Mouse (Mus musculus) embryonic facial prominence, embryonic 12.5 days (tissue): Measurements from ENCODE around the gene Cryz. TPM values are rescaled to one million over a fixed set of nuclear protein-coding genes. Genes with fewer than 3 reads are reported as not detected.

Source experiments
- ATAC-seq: fragments of 200-750 bp; cut with Nextera tagmentation; 2 replicates; pipeline ENCODE4 v1.8.0; 2017; ENCODE audit not compliant: insufficient number of reproducible peaks, insufficient read depth, low FRiP score, low TSS enrichment
- H3K27ac ChIP-seq: fragments of 300-500 bp; sonication (generic); 2 replicates; pipeline ENCODE4 v1.5.1; 2016; ENCODE audit warnings: mild to moderate bottlenecking
- H3K27me3 ChIP-seq: fragments of 300-500 bp; sonication (generic); 2 replicates; pipeline ENCODE4 v1.6.1; 2016; ENCODE audit warnings: mild to moderate bottlenecking, moderate library complexity
- H3K36me3 ChIP-seq: fragments of 300-500 bp; sonication (generic); 2 replicates; pipeline ENCODE4 v1.6.1; 2016; ENCODE audit warnings: mild to moderate bottlenecking
- H3K4me1 ChIP-seq: fragments of 300-500 bp; sonication (generic); 2 replicates; pipeline ENCODE4 v1.6.1; 2016
- H3K4me2 ChIP-seq: fragments of 300-500 bp; sonication (generic); replicated peaks from 2 replicates; pipeline ENCODE4 v1.6.1; 2016; ENCODE audit warnings: mild to moderate bottlenecking, moderate library complexity
- H3K4me3 ChIP-seq: fragments of 300-500 bp; sonication (generic); 2 replicates; pipeline ENCODE4 v1.5.1; 2016; ENCODE audit warnings: mild to moderate bottlenecking
- H3K9ac ChIP-seq: fragments of 300-500 bp; sonication (generic); 2 replicates; pipeline ENCODE4 v1.6.1; 2016; ENCODE audit warnings: mild to moderate bottlenecking, moderate library complexity
- H3K9me3 ChIP-seq: fragments of 300-500 bp; sonication (generic); 2 replicates; pipeline ENCODE4 v1.6.1; 2016; ENCODE audit warnings: mild to moderate bottlenecking, moderate library complexity
- WGBS: fragments of 180-500 bp; shearing (Covaris S2); methylation state at CpG from one replicate; pipeline ENCODE4 v1.1.7; 2016; 5-methylcytosine and 5-hydroxymethylcytosine counted together
- polyA plus RNA-seq: library from polyadenylated mRNA; unstranded; fragments of >200 nt; fragmentation: Nextera tagmentation; extraction: Ambion mirVana; gene quantifications from 2 replicates; pipeline ENCODE4 v1.2.1, GENCODE M21; 2016

Gene Cryz
- polyA plus RNA-seq, 1 experiment from 2014 or later: 23.2 TPM

DNA sequence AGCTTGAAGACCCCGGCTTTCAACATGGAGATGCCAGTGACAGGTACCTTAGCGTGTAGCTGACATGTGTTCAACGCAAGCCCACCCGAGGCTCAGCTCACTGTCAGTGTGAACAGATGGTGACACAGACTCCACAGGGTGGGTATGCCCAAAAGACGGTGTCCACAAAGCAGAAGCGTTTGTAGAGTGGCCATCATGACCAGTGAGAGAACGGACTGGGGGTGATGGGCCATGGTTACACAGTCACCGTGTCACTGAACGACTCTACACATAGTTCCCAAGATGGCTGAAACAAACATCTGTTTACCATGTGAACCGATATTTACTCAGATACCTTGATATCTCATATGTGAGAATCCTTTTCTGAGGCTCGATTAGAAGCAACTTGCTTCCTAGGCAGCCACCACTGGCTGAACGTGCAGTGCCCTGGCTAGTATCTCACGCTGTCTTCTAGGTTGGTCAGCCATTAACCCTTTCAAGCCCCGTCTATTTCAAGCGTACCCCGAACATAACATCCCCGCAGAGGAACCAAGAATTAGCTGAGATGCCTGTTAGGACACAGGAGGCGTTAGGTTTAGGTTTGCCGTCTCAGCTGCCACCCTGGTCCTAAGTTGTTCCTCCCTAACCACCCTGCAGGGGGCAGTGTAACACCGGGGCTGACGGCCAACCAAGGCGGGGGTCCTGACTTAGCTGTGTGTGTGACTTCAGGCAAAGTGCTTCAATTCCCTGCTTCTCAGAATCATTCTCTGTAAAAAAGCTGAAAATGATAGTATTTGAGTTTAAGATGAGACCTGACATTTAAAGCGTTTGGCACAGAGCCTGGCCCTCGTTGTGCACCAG is 56.3 kb downstream of the Cryz start:
- no peak overlapping the region for H3K4me3 ChIP-seq
- ATAC-seq: peak; percentile 61; the same call in 1 of the 2 replicates

DNA sequence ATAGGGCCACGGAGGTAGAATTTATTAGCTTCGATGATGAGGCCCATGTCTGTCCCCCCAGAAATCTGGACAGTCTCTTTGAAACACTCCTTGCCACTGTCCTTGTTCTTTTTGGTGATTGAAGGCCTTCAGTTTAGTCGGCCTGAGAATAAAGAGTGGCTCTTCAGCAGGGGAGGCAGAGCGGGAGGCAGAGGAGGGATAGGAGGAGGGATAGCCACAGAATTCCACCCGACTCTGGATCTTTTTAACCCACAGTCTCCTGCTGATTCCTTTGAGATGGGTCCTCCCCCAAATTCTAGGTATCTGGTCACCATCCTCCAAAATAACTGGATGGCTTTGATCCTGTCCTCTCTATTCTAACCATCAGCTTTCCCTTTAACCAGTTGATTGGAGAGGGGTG is 56.9 kb downstream of the Cryz start:
- H3K27me3 ChIP-seq: 0 out of 2 replicates have a peak, but pooled peaks cover 6% of the 10 kb centered on the region
- H3K9me3 ChIP-seq: no peaks in the 10 kb centered on the region
- H3K36me3 ChIP-seq: no peaks in the 10 kb centered on the region
- no peak overlapping the region for H3K4me2 ChIP-seq
- no peaks in the 10 kb centered on the region for H3K4me1 ChIP-seq
- no peak overlapping the region for H3K4me3 ChIP-seq
- no peak overlapping the region for H3K27ac ChIP-seq
- no peak for ATAC-seq
- H3K9ac ChIP-seq: no peak overlapping the region
- WGBS: 53% methylated on average over 5 of the region's 5 CpGs

More for the DNA sequence above, 56.3 kb downstream of the Cryz start:
- H3K4me2 ChIP-seq: no peak overlapping the region
- H3K9ac ChIP-seq: no peak overlapping the region
- H3K27me3 ChIP-seq: 0 out of 2 replicates have a peak, but pooled peaks cover 6% of the 10 kb centered on the region
- H3K36me3 ChIP-seq: no peaks in the 10 kb centered on the region
- H3K9me3 ChIP-seq: no peaks in the 10 kb centered on the region
- no peak overlapping the region for H3K27ac ChIP-seq
- WGBS: 45% methylated on average over 24 of the region's 24 CpGs
- no peaks in the 10 kb centered on the region for H3K4me1 ChIP-seq

DNA sequence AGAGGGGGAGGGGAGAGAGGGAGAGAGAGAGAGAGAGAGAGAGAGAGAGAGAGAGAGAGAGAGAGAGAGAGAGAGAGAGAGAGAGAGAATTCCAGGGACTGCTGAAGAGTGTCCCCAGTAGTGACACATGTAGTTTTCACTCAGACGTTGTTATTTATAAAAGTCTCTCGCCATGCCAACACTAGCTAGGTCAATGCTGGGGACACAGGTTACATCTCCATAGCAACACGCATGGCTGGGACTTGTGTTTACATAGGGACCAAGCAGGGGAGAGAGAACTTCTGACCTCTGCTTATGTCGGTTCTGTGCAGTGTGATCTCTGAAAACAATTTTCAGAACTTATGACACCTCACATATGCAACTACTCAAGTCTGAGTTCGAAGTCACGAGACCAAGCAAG is 57.8 kb downstream of the Cryz start:
- WGBS: 49% methylated on average over 6 of the region's 6 CpGs
- H3K4me2 ChIP-seq: no peak overlapping the region
- H3K27ac ChIP-seq: no peak overlapping the region
- no peaks in the 10 kb centered on the region for H3K36me3 ChIP-seq
- no peak overlapping the region for H3K4me3 ChIP-seq
- ATAC-seq: no peak
- no peaks in the 10 kb centered on the region for H3K9me3 ChIP-seq
- no peaks in the 10 kb centered on the region for H3K4me1 ChIP-seq
- 0 out of 2 replicates have a peak, but pooled peaks cover 6% of the 10 kb centered on the region for H3K27me3 ChIP-seq
- no peak overlapping the region for H3K9ac ChIP-seq

DNA sequence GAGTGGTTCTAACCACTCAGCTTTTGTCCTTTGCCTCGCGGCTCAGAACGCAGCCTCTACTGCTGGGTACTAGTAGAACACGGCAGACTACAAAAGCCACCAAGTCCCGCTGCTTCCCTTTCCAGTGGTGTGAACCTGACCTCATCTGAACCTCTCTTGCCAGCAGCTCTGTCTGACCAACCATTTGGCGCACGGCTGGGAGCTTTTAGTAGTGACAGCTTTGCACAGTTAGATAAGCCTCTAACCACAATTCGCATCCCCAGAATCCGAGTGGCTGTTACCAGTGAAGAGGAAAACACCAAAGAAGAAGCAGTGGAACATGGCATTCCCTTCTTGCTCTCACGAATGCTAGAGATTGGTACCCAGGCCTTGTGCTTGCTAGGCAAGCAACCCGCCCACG is 58.4 kb downstream of the Cryz start:
- no peak overlapping the region for H3K27ac ChIP-seq
- no peaks in the 10 kb centered on the region for H3K36me3 ChIP-seq
- ATAC-seq: no peak
- H3K4me3 ChIP-seq: no peak overlapping the region
- H3K9me3 ChIP-seq: no peaks in the 10 kb centered on the region
- WGBS: 79% methylated on average over 12 of the region's 12 CpGs
- H3K4me1 ChIP-seq: no peaks in the 10 kb centered on the region
- H3K4me2 ChIP-seq: no peak overlapping the region
- 0 out of 2 replicates have a peak, but pooled peaks cover 6% of the 10 kb centered on the region for H3K27me3 ChIP-seq
- H3K9ac ChIP-seq: no peak overlapping the region

DNA sequence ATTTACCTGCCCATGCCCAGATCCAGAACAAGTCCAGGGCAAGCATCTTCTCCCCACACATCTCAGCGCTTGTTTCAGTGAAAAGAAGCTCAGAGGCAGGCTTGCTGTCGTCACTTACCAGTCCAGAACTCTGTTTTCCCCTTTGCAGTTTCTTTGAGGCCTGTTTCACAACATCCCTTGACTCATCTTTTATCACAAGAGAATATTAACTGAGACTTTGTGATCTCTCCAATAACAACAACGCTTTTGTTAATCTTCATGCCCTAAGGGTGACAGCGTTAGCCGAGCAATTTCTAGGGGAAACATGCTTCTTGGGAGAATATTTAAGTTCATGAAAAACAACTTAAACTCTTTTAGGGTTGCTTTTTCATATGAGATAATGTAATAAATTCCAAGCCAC is 59.2 kb downstream of the Cryz start:
- H3K9me3 ChIP-seq: no peaks in the 10 kb centered on the region
- 0 out of 2 replicates have a peak, but pooled peaks cover 6% of the 10 kb centered on the region for H3K27me3 ChIP-seq
- no peak for ATAC-seq
- H3K4me3 ChIP-seq: no peak overlapping the region
- H3K4me1 ChIP-seq: no peaks in the 10 kb centered on the region
- H3K4me2 ChIP-seq: no peak overlapping the region
- H3K9ac ChIP-seq: no peak overlapping the region
- H3K36me3 ChIP-seq: no peaks in the 10 kb centered on the region
- 81% methylated on average over 5 of the region's 5 CpGs for WGBS
- no peak overlapping the region for H3K27ac ChIP-seq

DNA sequence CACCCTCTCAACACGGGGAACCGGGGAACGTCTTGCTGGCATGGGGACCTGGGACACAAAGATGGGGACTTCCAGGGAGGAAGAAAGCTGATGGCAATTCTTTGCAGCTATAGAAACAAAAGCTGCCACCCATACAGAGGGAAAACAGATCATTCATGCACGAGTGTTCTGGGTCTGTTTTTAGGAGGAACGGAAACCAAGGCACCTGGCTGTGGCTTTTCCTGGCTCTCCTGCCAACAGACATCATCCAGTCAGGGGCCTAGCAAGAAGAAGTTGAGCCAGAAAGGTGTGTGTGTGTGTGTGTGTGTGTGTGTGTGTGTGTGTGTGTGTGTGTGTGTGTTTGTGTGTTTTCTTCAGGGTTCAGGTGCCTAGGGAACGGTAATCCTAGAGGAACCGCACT is 67.0 kb downstream of the Cryz start, which contains the start of gene Erich3:
TSS of gene Erich3 (plus strand) at position 315 of the 400 bp plus-strand sequence.
- H3K27me3 ChIP-seq: peaks cover 31% of the 10 kb centered on the region
- H3K9ac ChIP-seq: no peak within 1 kb of the TSS; the same call in 1 of the 2 replicates
- H3K4me2 ChIP-seq: peak within 1 kb of the TSS; percentile 67
- peak within 1 kb of the TSS; percentile 33 for H3K4me3 ChIP-seq
- H3K4me1 ChIP-seq: peaks cover 8% of the 10 kb centered on the region; the same call in 1 of the 2 replicates
- no peak for ATAC-seq
- H3K9me3 ChIP-seq: no peaks in the 10 kb centered on the region
- H3K27ac ChIP-seq: no peak within 1 kb of the TSS
- H3K36me3 ChIP-seq: no peaks in the 10 kb centered on the region
- WGBS: 23% methylated on average over 7 of the region's 7 CpGs

DNA sequence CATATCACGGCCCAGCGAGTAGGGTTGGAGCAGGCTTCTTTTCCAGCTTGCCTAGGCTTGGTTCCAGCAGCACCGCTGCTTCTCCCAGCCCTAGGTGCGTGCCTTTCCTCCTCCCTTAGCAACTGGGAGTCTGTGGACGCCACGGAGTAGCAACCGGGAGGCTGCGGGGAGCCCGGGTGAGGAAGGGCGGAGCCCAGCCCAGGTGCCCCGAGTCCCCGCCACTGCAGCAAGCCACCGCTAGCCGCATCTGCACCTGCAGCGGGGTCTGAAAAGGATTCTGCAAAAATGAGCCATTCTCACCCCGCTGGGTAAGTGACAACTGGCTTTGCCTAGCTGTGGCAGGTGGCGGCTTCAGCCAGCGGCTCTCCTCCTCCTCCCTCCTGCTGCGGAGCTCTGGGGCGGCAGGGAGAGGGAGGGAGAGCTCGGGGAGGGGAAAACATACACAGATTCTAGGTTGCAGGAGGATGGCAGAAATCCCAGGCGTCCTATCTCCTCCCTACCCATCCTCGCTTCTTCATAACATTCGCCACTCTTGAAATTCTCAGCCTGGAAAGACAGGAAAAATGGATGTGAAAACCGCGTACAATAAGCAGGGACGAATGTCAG is 67.6 kb downstream of the Cryz start:
- H3K4me2 ChIP-seq: peak overlapping the region; percentile 67
- peaks cover 8% of the 10 kb centered on the region; the same call in 1 of the 2 replicates for H3K4me1 ChIP-seq
- 3% methylated on average over 25 of the region's 27 CpGs for WGBS
- 0 out of 2 replicates have a peak, but pooled peaks have one; percentile 58 for ATAC-seq
- no peaks in the 10 kb centered on the region for H3K9me3 ChIP-seq
- peaks cover 31% of the 10 kb centered on the region for H3K27me3 ChIP-seq
- H3K9ac ChIP-seq: no peak overlapping the region; the same call in 1 of the 2 replicates
- no peak overlapping the region for H3K27ac ChIP-seq
- H3K36me3 ChIP-seq: no peaks in the 10 kb centered on the region
- peak overlapping the region; percentile 33 for H3K4me3 ChIP-seq

DNA sequence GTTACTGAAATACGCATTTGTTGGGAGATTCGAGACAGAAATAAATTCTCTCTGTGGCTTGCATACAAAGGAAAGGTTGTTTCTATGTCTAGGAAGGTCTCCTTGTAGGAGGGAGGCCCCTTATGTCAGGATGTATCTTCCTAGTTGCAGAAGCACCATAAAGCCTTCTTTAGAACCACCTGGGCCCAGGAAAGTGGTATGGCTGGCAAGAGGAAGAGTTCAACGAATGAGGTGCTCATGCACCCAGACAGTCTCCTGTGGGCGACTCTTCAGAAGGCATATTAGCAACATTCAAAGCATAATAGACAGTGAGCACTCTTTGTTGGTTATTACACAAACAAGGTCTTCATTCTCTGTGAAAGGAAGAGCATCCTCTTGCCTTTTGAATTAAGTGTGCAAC is 68.1 kb downstream of the Cryz start:
- no peak overlapping the region for H3K27ac ChIP-seq
- 32% methylated on average over 4 of the region's 4 CpGs for WGBS

DNA sequence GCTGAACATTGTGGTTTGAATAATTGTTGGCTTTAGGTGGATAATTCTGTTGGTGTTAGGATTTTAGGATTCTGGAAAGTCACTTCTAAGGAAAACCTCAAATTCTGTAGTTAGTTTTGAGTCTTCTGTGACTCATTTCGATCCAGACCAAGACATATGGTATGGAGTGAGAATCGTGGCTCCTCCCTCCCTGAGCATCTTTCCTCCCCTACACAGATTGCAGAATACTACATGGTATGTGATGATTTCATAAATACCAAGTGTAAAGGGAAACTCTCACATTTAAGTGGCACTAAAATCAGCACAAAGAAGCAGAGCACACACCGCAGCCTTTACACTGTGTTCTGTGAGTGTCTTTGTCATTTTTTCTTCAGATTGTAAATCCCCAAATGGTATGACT is 72.0 kb downstream of the Cryz start:
- Histone ChIP-seq H3K9ac (no peak overlapping the region), H3K36me3 (no peaks in the 10 kb centered on the region), H3K27ac (no peak overlapping the region), H3K27me3 (peaks cover 21% of the 10 kb centered on the region), H3K4me2 (no peak overlapping the region), H3K9me3 (no peaks in the 10 kb centered on the region), H3K4me3 (no peak overlapping the region), H3K4me1 (peaks cover 8% of the 10 kb centered on the region; the same call in 1 of the 2 replicates)
- ATAC-seq: no peak
- 86% methylated on average over 3 of the region's 3 CpGs for WGBS

More for the DNA sequence above, 68.1 kb downstream of the Cryz start:
- no peak for ATAC-seq
- Histone ChIP-seq H3K36me3 (no peaks in the 10 kb centered on the region), H3K9me3 (no peaks in the 10 kb centered on the region), H3K27me3 (peaks cover 31% of the 10 kb centered on the region), H3K4me3 (no peak overlapping the region), H3K4me1 (peaks cover 8% of the 10 kb centered on the region; the same call in 1 of the 2 replicates), H3K9ac (no peak overlapping the region), H3K4me2 (peak overlapping the region; percentile 67; the same call in 1 of the 2 replicates)

DNA sequence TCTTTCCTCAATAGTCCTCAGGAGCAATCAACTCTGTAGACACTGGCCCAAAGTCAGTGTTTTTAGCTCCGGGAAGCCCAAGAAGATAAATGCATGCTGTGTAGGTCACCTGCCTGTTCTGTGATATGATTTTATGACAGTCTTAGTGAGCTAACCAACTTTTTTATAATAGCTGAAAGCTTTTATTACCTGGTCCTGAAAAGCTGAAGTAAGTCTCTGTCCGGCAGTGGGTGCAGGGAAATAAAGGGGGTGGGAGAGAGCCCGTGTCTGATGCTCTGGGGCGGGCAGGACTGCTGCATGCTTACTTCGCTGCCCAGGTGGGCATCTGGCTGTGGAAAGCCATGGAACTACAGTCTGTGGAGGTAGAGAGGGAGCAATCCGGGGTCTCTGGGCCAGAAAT is 74.1 kb downstream of the Cryz start:
- Histone ChIP-seq H3K4me1 (no peaks in the 10 kb centered on the region), H3K4me2 (no peak overlapping the region), H3K9ac (no peak overlapping the region), H3K27ac (no peak overlapping the region), H3K27me3 (0 out of 2 replicates have a peak, but pooled peaks cover 2% of the 10 kb centered on the region), H3K9me3 (no peaks in the 10 kb centered on the region), H3K4me3 (no peak overlapping the region), H3K36me3 (no peaks in the 10 kb centered on the region)
- WGBS: 88% methylated on average over 6 of the region's 6 CpGs
- no peak for ATAC-seq

DNA sequence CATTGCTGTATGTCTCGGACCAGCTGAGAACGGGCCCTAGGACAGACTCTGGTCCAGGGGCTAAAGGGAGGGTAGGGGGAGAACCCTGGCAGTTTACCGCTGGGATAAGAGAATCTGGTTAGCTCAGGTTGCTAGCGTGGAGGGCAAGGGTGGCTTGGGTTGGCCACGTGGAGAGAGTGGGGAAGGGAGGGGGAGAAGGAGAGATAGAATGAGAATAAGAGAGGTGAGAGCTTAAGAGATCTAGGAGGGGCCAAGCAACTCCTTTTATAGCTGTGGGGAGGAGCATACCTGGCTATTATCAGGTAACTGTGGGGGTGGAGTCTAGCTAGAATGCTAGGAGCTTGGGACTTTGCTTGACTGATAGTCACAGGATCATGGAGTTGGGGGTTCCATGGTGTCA is 74.5 kb downstream of the Cryz start:
- H3K4me3 ChIP-seq: no peak overlapping the region
- H3K36me3 ChIP-seq: no peaks in the 10 kb centered on the region
- no peak overlapping the region for H3K4me2 ChIP-seq
- no peaks in the 10 kb centered on the region for H3K9me3 ChIP-seq
- 0 out of 2 replicates have a peak, but pooled peaks cover 2% of the 10 kb centered on the region for H3K27me3 ChIP-seq
- H3K27ac ChIP-seq: no peak overlapping the region
- WGBS: 71% methylated on average over 5 of the region's 5 CpGs
- H3K9ac ChIP-seq: no peak overlapping the region
- H3K4me1 ChIP-seq: no peaks in the 10 kb centered on the region
- ATAC-seq: no peak
